Mouse (Mus musculus) urinary bladder, postnatal 36 days (tissue): ENCODE data around the gene Clasp2.
"Not testable (repeated sequence)": the region's sequence is repeated elsewhere in the genome, so short reads cannot be mapped to it uniquely, and the experiment has no call there.

ENCODE experiments used
- DNase-seq, 2 experiments: peaks; one replicate each; pipeline ENCODE4 v3.0.0; 2022; ENCODE audit warnings: low spot score in 2 of 2, mixed read lengths in 1 of 2

Gene Clasp2

DNA sequence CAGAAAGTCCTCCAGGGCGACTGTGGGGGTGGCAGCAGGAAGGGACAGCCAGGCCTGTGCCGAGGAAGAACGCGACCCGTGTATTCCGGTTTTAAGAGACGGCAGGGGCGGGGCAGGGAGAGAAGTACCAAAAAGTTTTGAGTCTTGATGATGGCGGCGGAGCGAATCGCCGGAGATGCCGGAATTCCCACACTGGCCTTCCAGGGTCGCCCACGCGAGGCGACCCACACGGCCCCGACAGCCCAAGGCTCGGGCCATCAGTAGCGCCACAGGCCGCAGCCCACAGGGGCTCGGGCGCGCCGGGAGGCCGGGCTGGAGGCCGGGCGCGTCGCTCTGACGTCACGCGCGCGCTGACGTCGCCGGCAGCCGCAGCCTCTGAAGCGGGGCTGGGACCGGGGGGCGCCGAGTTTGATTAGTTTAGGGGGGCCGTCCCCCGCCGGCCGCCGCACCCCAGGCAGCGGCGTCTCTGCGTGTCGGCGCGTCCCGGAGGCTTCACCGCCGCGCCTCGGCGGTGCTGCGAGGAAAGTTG lies at the start of gene Clasp2:
TSS of gene Clasp2 (plus strand) at position 366 of the 529 bp plus-strand sequence.
- peak; percentile 74 to 77 for DNase-seq

DNA sequence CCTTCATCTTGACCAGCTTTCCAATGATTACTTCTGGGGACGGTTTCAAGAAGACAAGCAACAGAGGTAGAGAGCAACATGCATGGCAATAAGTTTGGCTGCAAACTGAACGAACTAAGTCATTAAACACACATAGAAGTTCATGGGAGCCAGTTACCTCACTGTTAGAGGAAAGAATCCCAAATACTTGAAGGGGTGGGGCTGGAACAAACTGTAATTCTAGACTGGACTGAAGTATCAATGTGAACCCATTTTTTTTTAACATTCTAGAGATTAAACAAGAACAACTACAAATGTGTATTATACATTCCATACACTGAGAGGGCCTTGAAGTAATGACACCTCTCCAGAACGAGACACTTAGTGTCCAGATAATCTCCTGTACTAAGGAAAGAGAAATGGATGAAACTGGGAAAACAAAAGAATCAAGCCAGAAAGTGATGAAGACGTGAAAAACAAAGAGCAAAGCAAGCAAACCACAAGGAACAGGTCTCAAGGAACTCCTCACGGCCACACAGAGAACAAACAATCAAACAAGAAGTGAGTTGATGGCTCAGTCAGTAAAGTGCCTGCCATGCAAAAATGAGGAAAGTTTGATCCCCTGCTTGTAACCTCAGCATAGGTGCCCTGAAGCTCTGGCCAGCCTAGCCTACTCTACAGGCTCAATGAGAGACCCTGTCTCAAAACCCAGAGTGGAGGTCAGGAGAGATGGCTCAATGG lies 39.7 kb upstream of the Clasp2 start:
- DNase-seq, result no peak

DNA sequence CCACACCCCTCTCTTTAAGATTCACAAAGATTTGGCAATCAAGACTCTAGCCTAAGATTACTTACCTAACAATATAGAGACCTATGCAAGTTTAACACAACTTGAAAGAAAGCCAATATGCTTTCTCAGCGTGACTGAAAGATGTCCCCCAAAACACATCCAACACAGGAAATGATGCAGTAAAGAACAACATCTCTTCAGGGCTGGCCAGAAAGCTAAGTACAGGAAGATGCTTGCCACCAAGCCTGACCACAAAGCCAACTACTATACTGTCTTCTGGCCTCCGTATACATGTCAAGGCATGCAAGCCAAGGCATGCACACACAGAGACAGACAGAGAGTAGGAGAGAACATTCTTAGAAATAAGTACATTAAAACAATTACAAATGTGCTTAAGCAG lies 35.2 kb upstream of the Clasp2 start:
- DNase-seq, result no peak

DNA sequence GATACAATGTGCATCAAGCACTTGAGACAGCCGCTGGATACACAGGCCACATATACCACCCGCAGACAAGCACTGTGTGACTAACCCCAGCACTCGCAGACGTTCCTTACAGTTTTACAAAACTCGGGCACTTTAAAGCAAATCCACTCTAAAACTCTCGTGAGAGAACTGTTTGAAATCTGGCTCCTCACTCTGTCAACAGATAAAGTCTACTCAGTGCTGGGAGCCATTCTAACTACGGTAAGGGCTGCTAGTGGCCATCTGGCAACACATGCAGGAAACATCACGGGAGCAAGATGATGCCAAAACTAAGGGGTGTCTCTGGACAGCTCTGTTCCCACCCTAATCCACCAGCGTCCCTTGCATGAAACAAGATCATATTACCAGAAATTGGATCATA lies 34.4 kb upstream of the Clasp2 start:
- DNase-seq, result no peak

DNA sequence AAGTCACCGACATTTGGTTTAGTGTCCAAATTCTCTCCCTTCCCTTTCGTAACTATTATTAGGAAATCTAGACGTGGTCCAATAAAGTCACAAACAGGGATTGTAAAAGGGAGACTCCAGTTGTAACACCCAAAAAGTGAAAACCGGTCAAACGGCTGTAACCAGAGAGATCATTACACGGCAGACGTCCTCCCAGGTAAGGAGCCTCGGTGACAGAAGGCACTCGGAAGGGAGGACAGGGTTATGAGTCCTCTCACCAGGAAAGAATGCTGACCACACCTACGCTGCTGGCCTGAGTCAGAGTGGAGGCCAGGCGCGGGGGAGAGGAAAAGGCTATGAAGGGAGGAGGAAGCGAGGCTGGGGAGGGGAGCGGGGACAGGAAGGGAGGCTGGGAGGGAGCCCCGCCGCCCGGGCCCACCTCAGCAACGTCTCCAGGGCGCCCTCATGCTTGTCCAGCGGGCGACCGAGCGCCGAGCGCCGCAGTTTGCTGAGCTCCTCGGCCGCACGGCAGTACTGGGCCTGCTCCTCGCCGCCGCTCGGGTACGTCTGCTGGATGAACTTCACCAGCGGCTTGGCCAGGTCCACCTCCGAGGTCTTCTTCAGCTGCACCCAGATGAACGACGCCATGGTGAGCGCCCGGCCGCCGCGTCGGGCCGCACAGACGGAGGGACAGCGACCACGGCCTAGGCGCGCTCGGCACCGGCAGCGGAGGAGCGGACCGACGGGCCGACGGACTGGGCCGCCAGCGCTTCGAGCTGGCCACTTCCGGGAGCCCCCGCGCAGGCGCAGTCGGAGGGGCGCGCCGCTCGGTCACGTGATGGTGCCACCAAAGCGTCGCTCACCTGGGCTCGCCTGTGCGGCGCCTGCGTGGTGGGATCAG lies 33.6 kb upstream of the Clasp2 start, which contains the start of gene Pdcd6ip:
TSS of gene Pdcd6ip (minus strand) at position 779 of the 880 bp plus-strand sequence.
- peak; percentile 88 to 90 for DNase-seq

DNA sequence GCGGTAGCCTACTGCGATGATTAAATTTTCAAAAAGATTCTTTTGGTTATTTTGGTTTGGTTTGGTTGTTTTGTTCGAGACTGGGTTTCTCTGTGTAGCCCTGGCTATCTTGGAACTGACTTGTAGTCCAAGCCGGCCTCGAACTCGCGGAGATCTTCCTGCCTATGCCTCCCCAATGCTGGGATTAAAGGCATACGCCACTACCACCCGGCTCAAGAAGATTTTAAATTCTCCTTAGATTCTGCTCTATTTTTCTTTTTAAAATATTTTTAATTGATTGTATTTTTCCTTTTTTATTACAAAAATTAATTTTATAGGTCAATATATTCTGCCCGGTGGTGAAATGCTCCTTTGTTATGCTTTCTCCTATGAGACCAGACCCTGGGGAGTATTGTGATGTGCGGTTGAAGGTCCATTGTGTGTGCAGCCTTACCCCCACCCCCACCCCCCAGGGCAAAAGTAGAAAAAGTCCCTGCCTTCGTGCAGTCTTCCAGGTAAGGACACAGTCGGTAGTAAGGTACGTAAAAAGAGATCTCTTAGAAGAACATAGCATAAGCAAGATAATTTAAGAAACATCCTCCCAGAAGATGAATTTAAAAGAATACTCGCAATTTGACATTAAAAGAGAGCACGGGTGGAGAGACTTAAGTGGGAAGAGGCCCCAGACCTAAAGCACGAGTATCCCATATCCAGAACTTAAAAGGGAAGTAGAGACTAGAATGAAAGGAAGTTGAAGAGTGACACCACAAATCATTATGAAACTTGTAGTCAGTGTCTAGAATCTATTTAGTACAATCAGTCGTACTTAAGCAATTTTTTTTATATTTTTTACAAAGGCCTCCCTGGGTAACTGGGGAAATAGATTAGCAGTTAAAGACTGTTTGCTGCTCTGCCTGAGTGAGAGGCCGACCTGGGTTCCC lies 32.7 kb upstream of the Clasp2 start:
- DNase-seq, result no peak

DNA sequence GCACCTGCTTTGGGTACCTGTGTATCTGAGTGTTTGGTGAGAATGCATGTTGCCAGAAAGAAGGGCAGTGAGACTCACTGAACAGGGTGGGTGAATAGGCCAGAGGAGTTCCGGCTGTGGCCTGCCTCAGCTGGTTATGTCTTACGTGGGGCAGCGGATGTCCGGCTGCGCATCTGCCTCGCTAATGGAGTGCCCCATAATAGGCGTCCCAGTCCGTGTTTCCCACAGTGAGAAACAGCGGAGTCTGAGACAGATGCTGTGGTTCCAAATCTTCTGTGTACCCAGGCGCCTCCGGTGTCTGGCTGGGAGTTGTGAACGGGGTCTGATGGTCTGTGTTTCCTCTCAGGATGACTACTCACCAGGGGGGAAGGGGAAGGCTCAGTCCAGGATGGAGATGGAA lies 30.4 kb upstream of the Clasp2 start:
- no peak for DNase-seq

DNA sequence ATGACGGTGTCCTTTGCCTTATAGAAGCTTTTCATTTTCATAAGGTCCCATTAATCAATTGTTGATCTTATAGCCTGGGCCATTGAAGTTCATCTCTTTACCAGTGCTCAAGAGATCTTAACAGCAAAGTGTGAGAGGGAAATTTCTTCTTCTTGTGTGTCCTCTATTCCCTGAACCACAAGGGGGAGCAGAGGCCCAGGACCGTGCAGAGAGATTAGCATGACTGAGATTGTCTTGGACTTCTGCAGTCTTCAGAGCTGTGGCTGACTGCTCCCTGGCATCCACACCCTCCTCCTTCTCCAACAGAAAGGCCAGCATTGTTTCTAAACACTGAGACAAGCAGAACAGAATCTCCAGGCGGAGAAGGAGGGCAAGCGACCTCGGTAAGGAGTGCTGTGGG lies 22.2 kb upstream of the Clasp2 start:
- no peak for DNase-seq

DNA sequence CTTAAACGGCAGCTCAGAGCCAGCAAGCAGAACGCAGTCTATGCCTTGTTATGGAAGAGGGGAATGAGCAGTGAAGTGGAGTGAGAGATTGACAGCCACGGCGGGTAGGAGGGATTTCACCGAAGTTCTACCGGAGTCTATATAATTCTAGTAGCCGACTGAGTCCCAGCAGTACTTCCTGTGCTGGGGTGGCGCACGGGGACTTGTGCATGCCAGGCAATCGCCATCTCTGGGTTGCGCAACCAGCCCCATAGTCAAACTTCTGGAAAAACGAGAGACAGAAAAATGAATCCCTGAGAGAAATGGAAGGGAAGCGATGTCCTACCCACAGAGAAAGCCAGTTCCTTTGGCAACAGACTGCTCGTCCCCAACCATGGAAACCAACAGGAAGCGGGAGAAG lies 16.6 kb upstream of the Clasp2 start:
- DNase-seq, result no peak

DNA sequence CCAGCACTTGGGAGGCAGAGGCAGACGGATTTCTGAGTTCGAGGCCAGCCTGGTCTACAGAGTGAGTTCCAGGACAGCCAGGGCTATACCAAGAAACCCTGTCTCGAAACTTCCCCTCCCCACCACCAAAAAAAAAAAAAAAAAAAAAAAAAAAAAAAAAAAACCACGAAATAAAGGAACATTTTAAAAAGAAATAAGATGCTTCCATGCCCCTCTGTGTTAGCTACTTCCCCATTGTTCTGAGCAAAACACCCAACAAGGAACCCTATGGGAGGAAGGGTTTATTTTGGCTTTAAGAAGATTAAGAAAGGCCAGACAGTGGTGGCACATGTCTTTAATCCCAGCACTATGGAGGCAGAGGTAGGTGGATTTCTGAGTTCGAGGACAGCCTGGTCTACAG lies 15.7 kb upstream of the Clasp2 start:
- DNase-seq, result not testable (repeated sequence)

DNA sequence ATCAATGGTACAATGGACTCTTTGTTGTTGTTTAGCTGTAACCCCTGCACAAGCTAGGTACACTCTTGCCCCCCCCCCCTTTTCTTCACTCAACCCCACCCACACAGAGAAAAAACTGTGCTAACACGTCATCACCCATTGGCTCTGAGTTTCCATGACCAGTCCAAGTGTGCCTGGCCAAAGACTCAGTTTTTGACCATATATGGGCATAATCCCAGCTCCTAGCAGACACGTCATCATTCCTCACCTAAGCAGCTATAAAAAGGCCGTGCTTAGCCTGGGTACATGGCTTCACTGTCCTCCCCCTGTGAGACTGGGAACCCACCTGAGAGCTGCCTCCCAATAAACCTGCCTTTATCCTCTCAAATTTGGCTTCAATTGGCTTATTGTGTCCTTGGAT lies 15.1 kb upstream of the Clasp2 start:
- no peak for DNase-seq

DNA sequence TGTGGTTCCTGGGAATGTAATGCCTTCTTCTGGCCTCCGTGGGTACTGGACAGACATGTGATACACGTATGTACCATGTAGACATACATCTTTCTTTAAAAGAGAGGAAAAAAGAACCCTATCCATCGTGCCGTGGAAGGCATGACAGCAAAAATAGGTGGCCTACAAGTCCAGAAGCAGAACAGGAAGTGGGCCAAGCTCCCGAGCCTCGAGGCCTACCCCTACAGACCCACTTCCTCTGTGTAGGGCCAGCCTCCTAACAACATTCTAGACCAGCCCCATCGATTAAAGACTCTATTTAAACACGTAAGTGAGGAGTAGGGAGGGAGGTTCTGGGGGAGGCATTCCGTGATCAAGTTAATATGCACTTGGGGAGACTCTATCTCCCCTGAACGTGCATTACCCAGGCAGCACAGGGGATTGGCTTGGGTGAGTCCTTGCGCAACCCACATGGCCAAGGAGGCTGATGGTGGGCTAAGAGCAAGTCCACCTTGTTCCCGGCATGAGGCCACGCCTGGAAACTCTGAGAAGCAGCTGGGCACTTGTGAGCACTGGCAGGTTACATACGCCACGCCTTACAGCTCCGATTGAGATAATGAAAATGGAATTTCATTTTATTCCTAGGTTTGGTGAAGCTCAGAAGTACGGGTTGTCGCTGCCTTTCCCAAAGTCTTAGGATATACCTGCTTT lies 14.1 kb upstream of the Clasp2 start:
- DNase-seq, result no peak

DNA sequence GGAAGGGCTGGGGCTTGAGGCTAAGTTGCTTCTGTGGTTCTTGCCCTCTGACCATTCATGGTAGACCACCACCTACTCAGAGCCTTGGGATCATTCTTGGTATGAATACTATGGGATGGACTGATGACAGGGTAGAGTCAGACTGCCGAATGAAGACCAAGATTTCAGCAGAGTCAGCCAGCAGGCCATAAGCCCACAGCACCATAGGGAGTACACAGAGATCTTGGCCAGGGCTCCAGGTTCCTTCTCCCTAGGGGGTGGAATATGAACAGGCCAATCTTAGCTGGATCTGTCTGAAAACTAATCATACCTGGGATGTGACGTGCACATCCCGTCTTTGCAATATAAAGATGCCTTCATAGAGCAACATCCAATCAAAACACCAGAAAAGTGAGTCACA lies 9.7 kb upstream of the Clasp2 start:
- no peak for DNase-seq

DNA sequence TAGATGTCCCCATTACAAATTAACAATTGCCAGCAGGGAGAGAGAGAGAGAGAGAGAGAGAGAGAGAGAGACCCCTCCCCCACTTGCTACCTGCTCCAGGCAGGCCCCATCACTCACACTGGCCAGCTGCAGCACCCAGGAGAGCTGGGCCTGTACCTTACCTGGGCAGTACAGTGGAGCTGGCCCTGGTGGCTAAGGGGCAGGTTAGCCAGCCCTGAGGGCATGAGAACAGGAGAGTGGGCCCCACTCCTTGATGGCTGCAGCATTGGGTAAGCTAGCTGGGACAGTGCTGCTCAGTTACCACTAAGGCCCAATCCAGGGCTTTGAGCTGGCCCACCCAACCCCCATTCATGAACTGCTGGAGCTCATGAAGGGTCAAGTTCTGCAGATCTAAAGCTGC lies 5.4 kb upstream of the Clasp2 start:
- DNase-seq, result no peak

DNA sequence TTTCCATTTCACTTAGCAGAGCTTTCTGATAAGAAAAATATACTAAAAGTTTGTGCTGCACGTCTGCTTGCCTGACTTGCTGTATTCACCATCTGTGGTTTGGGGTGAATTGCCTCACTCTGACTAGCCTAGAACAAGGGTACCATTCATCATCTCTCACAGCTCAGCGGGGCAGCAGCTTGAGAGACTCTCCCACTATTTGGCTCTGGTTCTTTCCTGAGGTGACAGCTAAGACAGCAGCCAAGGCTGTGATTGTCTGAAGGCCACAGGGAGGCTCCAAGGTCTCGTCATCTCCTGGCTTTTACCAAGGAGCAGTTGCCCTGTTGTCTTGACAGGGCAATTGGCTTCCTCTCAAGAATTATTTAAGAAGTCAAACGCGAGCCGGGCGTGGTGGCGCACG lies 3.3 kb upstream of the Clasp2 start:
- no peak for DNase-seq

DNA sequence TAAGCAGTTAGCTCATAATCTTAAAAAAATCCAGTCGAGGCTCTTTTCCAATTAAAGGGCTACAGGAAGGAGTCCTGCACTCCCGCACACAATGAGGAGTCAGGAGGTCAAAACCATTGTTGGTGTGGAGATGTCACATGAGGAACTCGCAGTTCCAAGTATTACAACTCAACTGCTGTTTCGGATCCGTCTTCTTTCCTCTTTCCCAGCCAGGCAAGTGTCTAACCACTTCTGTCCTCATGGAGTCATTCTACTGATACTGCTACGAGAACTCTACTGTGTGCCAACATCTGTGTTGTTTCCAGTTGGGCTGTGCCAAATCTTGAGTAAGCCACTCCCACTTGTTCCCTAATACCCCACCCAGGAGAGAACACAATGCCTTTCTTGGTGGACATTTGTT lies 2.3 kb upstream of the Clasp2 start:
- DNase-seq, result peak in 1 of 2 experiments; percentile 11

DNA sequence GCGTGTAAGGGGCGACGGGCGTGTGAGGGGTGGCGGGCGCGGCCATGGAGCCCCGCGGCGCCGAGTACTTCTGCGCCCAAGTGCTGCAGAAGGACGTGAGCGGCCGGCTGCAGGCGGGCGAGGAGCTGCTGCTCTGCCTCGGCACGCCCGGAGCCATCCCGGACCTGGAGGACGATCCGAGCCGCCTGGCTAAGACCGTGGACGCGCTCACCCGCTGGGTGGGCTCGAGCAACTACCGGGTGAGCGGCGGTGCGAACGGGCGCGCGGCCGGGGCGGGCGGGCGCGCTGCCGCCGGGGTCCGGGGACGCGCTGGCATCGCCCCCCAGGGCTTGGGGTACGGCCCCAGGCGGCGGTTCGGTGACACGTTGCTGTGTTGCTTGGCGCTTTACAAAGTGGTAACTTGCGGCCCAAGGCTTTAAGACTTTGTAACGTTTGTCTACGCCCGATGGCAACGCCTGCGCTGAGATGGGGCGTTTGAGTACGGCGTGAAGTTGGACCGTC lies 414 bp downstream of the Clasp2 start:
- peak; percentile 16 to 49 for DNase-seq

DNA sequence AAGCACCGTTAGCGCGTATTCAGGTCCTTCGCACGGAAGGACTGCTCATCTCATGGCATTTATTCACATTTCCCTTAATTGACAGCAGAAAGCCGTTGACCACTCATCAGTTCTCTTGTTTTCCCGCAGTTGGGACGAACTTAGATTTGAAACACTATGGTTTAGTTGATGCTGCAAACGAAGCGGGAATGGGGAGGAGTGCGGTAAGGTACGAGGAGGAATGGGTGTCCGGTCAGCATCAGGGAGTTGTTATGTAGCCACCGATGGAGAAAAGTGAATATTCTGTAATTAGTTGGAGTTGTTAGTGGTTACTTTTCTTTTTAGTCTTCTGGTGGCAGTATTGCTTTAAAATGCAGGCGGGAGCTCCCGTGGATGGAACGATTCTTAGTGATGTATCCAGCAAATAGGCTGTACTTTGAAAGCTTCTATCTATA lies 1.1 kb downstream of the Clasp2 start:
- peak in 1 of 2 experiments; percentile 6 for DNase-seq

DNA sequence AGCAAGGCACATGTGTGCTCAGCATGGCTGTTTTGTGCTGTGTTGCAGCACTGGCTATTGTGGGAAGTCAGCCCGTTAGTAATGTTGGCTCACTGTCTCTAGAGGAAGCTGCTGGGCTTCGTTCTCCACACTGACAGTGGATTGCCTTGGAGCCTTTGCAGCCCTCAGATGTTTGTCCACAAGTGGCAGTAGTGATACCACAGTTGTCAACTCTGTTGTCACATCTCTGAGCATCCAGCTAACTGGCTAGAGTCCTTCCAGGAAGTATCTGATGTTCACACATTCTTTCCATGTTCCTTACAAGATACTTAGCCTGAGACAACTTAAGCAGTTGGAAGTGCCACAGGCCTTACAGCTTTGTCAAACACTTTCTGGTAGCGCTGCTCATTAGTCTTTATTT lies 2.0 kb downstream of the Clasp2 start:
- no peak for DNase-seq

DNA sequence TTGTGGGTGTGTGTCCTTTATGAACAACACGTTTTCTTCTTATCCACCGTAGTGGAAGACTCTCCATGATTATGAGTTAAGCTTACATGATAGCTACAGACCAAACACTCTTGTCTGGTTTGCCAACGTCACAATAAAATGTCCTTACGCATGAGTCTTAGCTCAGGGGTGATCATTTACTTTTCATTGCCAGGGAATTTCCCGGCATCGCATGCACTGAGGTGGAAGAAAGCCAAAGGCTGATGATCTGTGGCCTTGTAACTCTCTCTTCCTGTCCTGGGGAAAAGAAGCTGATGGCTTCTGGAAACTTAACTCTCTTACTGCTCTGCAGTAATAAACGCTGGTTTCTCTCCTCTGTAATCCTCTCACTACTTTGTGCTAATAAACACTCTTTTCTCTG lies 8.1 kb downstream of the Clasp2 start:
- no peak for DNase-seq
